Mouse (Mus musculus) small intestine, adult 2 months (tissue): ENCODE results near the gene Stat5b.

Source experiments
- CTCF ChIP-seq: fragments of 200-500 bp; IDR thresholded peaks from 2 replicates; pipeline ENCODE4 v1.5.1; 2012; ENCODE audit warnings: low read depth, mild to moderate bottlenecking, control low read depth, inconsistent platforms, low read length, moderate library complexity, mixed read lengths; ENCODE audit not compliant: insufficient replicate concordance, insufficient read length; ENCODE audit errors: extremely low read depth
- POLR2A ChIP-seq: fragments of 200-500 bp; IDR thresholded peaks from 2 replicates; pipeline ENCODE4 v1.6.1; 2012; ENCODE audit warnings: low read depth, mild to moderate bottlenecking, control low read depth, inconsistent platforms, low read length, moderate library complexity

DNA sequence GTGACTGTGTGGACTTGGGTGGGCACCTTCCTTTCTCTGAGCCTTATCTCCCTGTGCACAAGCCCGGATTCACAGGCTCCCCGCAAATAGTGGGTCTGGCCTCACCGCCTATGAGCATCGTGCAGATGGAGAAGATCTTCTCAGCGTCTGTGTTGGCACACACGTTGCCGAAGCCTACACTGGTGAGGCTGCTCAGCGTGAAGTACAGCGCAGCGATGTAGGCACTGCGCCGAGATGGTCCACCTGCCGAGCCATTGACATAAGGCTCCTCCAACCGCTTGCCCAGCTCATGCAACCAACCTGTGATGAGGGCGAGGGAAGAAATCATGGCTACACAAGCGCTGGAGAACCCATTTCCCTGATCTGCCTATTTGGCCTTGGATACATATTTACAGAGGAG, 100.4 kb downstream of the Stat5b start:
- TF ChIP-seq POLR2A (no peak), CTCF (no peak)
